Mouse (Mus musculus) cerebellum, adult 2 months (tissue): ENCODE measurements around the gene Lrrc55.

Experiments
- CTCF ChIP-seq: fragments of 200-500 bp; IDR thresholded peaks from 2 replicates; pipeline ENCODE4 v1.5.1; 2011; ENCODE audit warnings: low read depth, mild to moderate bottlenecking, control low read depth, low read length, moderate library complexity, borderline replicate concordance; ENCODE audit not compliant: insufficient read depth
- POLR2A ChIP-seq: fragments of 200-500 bp; IDR thresholded peaks from 2 replicates; pipeline ENCODE4 v1.6.1; 2011; ENCODE audit warnings: low read length, control low read depth, borderline replicate concordance; ENCODE audit not compliant: insufficient read depth

DNA sequence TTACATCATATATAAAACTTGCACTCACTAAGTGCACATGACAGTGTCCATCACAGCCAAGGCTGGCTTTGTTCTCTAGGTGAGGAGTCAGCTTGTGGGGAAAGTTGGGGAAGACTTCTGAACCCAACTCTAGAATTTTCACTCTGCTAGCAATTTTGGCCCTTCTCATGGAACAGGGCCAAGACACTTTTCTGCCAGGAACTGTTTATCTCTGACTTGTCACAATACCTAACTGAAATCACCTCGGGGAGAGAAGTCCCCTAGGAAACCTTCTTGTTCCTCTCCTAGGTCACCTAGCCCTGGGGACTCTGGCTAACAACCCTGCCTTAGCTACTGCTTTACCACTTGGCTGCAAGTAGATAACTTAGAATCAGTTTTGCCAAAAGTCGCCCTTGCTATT, 64.8 kb downstream of the Lrrc55 start:
- TF ChIP-seq POLR2A (no peak), CTCF (no peak)
